Mouse (Mus musculus): ENCODE measurements around the gene Ptpn1. TPM values are rescaled to one million over a fixed set of nuclear protein-coding genes. Genes with fewer than 3 reads are reported as not detected.

The Ptpn1 gene
- polyA plus RNA-seq, 2 experiments = 10.0 to 24.3 TPM

GRCm38 (mm10) chr2:167949250-167949649 lies 17.4 kb downstream of the Ptpn1 start:
- ATAC-seq (ENCODE audit: insufficient read depth) (0 out of 2 replicates have a peak, but pooled peaks have one; percentile 31), DNase-seq (ENCODE audit: low read depth in 3 of 3, low spot score in 3 of 3) (no peak)
- 18% methylated on average over 6 of the region's 6 CpGs for WGBS (ENCODE audit: insufficient replicate concordance)
- no peaks in the 10 kb centered on the region for H3K27me3 ChIP-seq (ENCODE audit: control insufficient read depth, insufficient read depth, low read length)
- no peak overlapping the region for H3K9ac ChIP-seq (replicated peaks)
- no peaks in the 10 kb centered on the region for H3K9me3 ChIP-seq (ENCODE audit: control insufficient read depth, low read length)
- TF ChIP-seq CTCF (IDR thresholded peaks at IDR 0.05; ENCODE audit: low read depth) (no peak), EP300 (IDR thresholded peaks at IDR 0.05; ENCODE audit: low read depth) (no peak)
- no peaks in the 10 kb centered on the region for H3K36me3 ChIP-seq (replicated peaks; ENCODE audit: control insufficient read depth, insufficient read depth, low read depth)
- H3K4me2 ChIP-seq (ENCODE audit: low read depth) = no peak overlapping the region
- H3K4me3 ChIP-seq (ENCODE audit: insufficient read depth in 1 of 2, low read depth in 2 of 2, low read length in 2 of 2) = no peak overlapping the region
- no peak overlapping the region for H3K27ac ChIP-seq
- peaks cover 2 to 43% of the 10 kb centered on the region in 2 experiments; a peak in 2 of 4 replicates for H3K4me1 ChIP-seq (replicated peaks; ENCODE audit: control insufficient read depth in 2 of 2, insufficient read depth in 2 of 2, low read length in 1 of 2)

DNA sequence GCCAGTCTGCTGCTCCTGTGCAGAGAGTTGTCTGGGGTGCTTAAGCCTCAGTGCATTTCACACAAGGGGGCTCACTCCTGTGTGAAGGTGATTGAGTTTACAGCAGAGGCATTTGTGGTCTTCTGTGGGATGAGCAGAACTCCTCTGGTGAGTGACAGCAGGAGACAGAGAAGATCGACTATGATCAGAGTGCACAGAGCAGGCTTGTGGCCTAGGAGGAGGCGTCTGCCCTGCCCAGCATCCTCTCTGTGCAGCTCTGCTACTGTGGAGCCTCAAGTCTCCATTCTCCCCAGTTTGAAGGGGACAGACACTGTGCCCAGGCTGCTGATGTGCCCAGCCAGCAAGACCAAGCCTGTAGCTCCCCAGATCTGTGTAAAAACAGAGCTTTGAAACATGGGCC lies 18.0 kb downstream of the Ptpn1 start:
- Histone ChIP-seq H3K27me3 (ENCODE audit: control insufficient read depth, insufficient read depth, low read length) (no peaks in the 10 kb centered on the region), H3K4me1 (replicated peaks; ENCODE audit: control insufficient read depth in 2 of 2, insufficient read depth in 2 of 2, low read length in 1 of 2) (peaks cover 2 to 38% of the 10 kb centered on the region in 2 experiments; a peak in 2 of 4 replicates), H3K36me3 (replicated peaks; ENCODE audit: control insufficient read depth, insufficient read depth, low read depth) (no peaks in the 10 kb centered on the region), H3K4me2 (ENCODE audit: low read depth) (no peak overlapping the region), H3K9ac (replicated peaks) (no peak overlapping the region), H3K9me3 (ENCODE audit: control insufficient read depth, low read length) (no peaks in the 10 kb centered on the region), H3K27ac (no peak overlapping the region), H3K4me3 (ENCODE audit: insufficient read depth in 1 of 2, low read depth in 2 of 2, low read length in 2 of 2) (no peak overlapping the region)
- 40% methylated on average over 2 of the region's 2 CpGs for WGBS (ENCODE audit: insufficient replicate concordance)
- ATAC-seq (ENCODE audit: insufficient read depth) (no peak), DNase-seq (ENCODE audit: low read depth in 3 of 3, low spot score in 3 of 3) (no peak)
- TF ChIP-seq EP300 (IDR thresholded peaks at IDR 0.05; ENCODE audit: low read depth) (no peak), CTCF (IDR thresholded peaks at IDR 0.05; ENCODE audit: low read depth) (no peak)

DNA sequence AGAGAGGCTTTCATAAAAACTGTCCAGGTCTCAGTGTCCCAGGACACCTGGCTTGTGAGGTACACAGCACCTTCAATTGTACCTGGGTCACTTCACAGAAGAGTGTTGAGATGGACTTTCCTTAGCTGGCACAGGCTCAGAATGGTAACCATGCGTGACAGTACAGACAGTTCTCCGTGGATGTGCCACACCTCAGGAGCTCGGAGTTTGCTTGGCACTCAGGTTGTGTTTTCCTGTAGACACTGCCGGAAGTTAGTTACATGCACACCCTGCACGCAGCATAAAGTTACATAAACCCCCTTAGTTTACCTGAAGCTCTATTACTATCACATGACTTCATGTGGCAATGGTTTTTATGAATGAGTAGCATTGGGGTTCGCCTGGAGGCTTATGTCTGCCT lies 18.8 kb downstream of the Ptpn1 start:
- H3K4me3 ChIP-seq (ENCODE audit: insufficient read depth in 1 of 2, low read depth in 2 of 2, low read length in 2 of 2) = no peak overlapping the region
- H3K4me2 ChIP-seq (ENCODE audit: low read depth) = no peak overlapping the region
- TF ChIP-seq CTCF (IDR thresholded peaks at IDR 0.05; ENCODE audit: low read depth) (no peak), EP300 (IDR thresholded peaks at IDR 0.05; ENCODE audit: low read depth) (no peak)
- no peaks in the 10 kb centered on the region for H3K27me3 ChIP-seq (ENCODE audit: control insufficient read depth, insufficient read depth, low read length)
- ATAC-seq (ENCODE audit: insufficient read depth) = no peak
- no peak overlapping the region for H3K9ac ChIP-seq (replicated peaks)
- no peak overlapping the region for H3K27ac ChIP-seq
- peaks cover 2 to 30% of the 10 kb centered on the region in 2 experiments; a peak in 2 of 4 replicates for H3K4me1 ChIP-seq (replicated peaks; ENCODE audit: control insufficient read depth in 2 of 2, insufficient read depth in 2 of 2, low read length in 1 of 2)
- DNase-seq (ENCODE audit: low read depth in 3 of 3, low spot score in 3 of 3) = no peak
- WGBS (ENCODE audit: insufficient replicate concordance) = 73% methylated on average over 6 of the region's 6 CpGs
- H3K9me3 ChIP-seq (ENCODE audit: control insufficient read depth, low read length) = no peaks in the 10 kb centered on the region
- no peaks in the 10 kb centered on the region for H3K36me3 ChIP-seq (replicated peaks; ENCODE audit: control insufficient read depth, insufficient read depth, low read depth)

DNA sequence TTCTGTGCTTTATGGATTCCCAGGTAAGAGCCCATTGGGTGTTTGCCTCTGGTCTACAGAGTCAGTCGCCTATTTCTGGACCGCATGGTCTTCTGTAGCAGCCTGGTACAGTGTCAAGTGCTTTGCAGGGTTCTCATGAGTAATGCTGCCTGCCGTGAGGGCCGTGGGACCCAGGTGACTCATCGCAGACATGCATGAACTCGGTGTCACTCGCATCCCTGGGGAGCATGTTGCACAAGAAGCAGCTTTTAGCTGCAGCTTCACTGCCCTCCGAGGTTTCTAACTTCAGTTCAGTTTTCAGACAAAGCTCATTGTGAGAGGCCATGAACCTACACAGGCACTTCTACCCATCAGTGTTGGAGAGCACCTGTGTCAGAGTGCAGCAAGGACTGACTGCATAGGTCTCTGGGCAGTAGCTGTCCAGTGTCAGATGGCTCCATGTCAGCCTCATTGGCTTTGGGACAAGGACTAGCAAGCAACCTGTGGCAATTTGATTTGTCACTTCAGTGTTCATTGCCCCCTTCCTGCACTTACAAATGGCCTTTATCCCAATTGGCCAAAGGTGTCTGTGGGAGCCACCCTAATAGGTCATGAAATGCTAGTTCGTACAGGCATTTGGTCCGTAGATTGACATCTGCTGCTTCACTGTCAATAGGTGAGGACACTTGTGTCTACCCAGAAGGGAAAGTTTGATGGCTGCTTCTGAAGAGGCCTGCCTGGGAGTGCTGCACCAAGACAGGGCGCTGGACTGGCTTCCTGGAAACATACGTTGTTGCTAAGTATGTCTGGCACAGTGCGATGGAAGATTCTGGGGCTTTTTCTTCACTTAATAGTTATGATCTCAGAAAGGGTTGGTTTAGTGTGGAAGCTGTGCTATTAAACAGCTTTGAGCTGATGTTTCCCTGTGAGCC lies 19.7 kb downstream of the Ptpn1 start:
- H3K9me3 ChIP-seq (ENCODE audit: control insufficient read depth, low read length) = no peaks in the 10 kb centered on the region
- WGBS (ENCODE audit: insufficient replicate concordance) = 70% methylated on average over 13 of the region's 13 CpGs
- DNase-seq (ENCODE audit: low read depth in 3 of 3, low spot score in 3 of 3) (no peak), ATAC-seq (ENCODE audit: insufficient read depth) (no peak)
- H3K4me3 ChIP-seq (ENCODE audit: insufficient read depth in 1 of 2, low read depth in 2 of 2, low read length in 2 of 2) = no peak overlapping the region
- peaks cover 2 to 28% of the 10 kb centered on the region in 2 experiments; a peak in 2 of 4 replicates for H3K4me1 ChIP-seq (replicated peaks; ENCODE audit: control insufficient read depth in 2 of 2, insufficient read depth in 2 of 2, low read length in 1 of 2)
- H3K36me3 ChIP-seq (replicated peaks; ENCODE audit: control insufficient read depth, insufficient read depth, low read depth) = no peaks in the 10 kb centered on the region
- no peak overlapping the region for H3K4me2 ChIP-seq (ENCODE audit: low read depth)
- no peak overlapping the region for H3K9ac ChIP-seq (replicated peaks)
- H3K27ac ChIP-seq = no peak overlapping the region
- TF ChIP-seq EP300 (IDR thresholded peaks at IDR 0.05; ENCODE audit: low read depth) = no peak
- no peak for TF ChIP-seq CTCF (IDR thresholded peaks at IDR 0.05; ENCODE audit: low read depth)
- no peaks in the 10 kb centered on the region for H3K27me3 ChIP-seq (ENCODE audit: control insufficient read depth, insufficient read depth, low read length)

- Histone ChIP-seq H3K27ac (no peak overlapping the region), H3K9me3 (ENCODE audit: control insufficient read depth, low read length) (no peaks in the 10 kb centered on the region), H3K4me3 (ENCODE audit: insufficient read depth in 1 of 2, low read depth in 2 of 2, low read length in 2 of 2) (no peak overlapping the region), H3K4me2 (ENCODE audit: low read depth) (no peak overlapping the region), H3K4me1 (replicated peaks; ENCODE audit: control insufficient read depth in 2 of 2, insufficient read depth in 2 of 2, low read length in 1 of 2) (peaks cover 0 to 15% of the 10 kb centered on the region in 2 experiments; a peak in 2 of 4 replicates), H3K9ac (replicated peaks) (no peak overlapping the region), H3K36me3 (replicated peaks; ENCODE audit: control insufficient read depth, insufficient read depth, low read depth) (no peaks in the 10 kb centered on the region), H3K27me3 (ENCODE audit: control insufficient read depth, insufficient read depth, low read length) (no peaks in the 10 kb centered on the region)
- DNase-seq (ENCODE audit: low read depth in 3 of 3, low spot score in 3 of 3) (no peak), ATAC-seq (ENCODE audit: insufficient read depth) (no peak)
- TF ChIP-seq CTCF (IDR thresholded peaks at IDR 0.05; ENCODE audit: low read depth) (no peak), EP300 (IDR thresholded peaks at IDR 0.05; ENCODE audit: low read depth) (no peak)
- WGBS (ENCODE audit: insufficient replicate concordance) = 84% methylated on average over 10 of the region's 10 CpGs
Observed at GRCm38 (mm10) chr2:167953819-167954218, 22.0 kb downstream of the Ptpn1 start.

All from liver, embryonic 14.5 days (tissue).